Mouse (Mus musculus) heart, embryonic 14.5 days (tissue): ENCODE results near the gene L3mbtl3. TPM values are rescaled to one million over a fixed set of nuclear protein-coding genes. Genes with fewer than 3 reads are reported as not detected.

Experiments used
- ATAC-seq: fragments of 200-750 bp; cut with Nextera tagmentation; 2 replicates; pipeline ENCODE4 v1.8.0; 2017; ENCODE audit warnings: low read depth, moderate TSS enrichment; ENCODE audit not compliant: insufficient number of reproducible peaks, insufficient read depth, low FRiP score
- H3K27ac ChIP-seq, 2 experiments: fragments of 200-500 bp in 1 of 2; fragments of 300-500 bp in 1 of 2; sonication (generic) in 1 of 2; replicated peaks in 1 of 2; 2 replicates each; pipeline ENCODE4 v1.5.1; 2012 to 2014; ENCODE audit warnings: low read depth in 2 of 2, low read length in 2 of 2, control low read depth in 1 of 2, mild to moderate bottlenecking in 1 of 2, mixed read lengths in 1 of 2; ENCODE audit not compliant: control insufficient read depth in 1 of 2, insufficient read depth in 1 of 2
- H3K27me3 ChIP-seq: fragments of 300-500 bp; sonication (generic); 2 replicates; pipeline ENCODE4 v1.6.1; 2014; ENCODE audit warnings: mild to moderate bottlenecking, low read length, control low read depth; ENCODE audit not compliant: control insufficient read depth, insufficient read depth
- H3K36me3 ChIP-seq: fragments of 300-500 bp; sonication (generic); 2 replicates; pipeline ENCODE4 v1.6.1; 2014; ENCODE audit warnings: mild to moderate bottlenecking, control low read depth, low read length, mixed read lengths; ENCODE audit not compliant: control insufficient read depth, insufficient read depth
- H3K4me1 ChIP-seq, 2 experiments: fragments of 200-500 bp in 1 of 2; fragments of 300-500 bp in 1 of 2; sonication (generic) in 1 of 2; 2 replicates each; pipeline ENCODE4 v1.6.1; 2012 to 2014; ENCODE audit warnings: low read length in 2 of 2, control low read depth in 1 of 2, mixed read lengths in 1 of 2; ENCODE audit not compliant: control insufficient read depth in 2 of 2, insufficient read depth in 2 of 2
- H3K4me2 ChIP-seq: fragments of 300-500 bp; sonication (generic); 2 replicates; pipeline ENCODE4 v1.6.1; 2014; ENCODE audit warnings: mild to moderate bottlenecking, low read length
- H3K4me3 ChIP-seq, 2 experiments: fragments of 200-500 bp in 1 of 2; fragments of 300-500 bp in 1 of 2; sonication (generic) in 1 of 2; 2 replicates each; pipeline ENCODE4 v1.5.1; 2012 to 2014; ENCODE audit warnings: low read length in 2 of 2, mild to moderate bottlenecking in 2 of 2, control low read depth in 1 of 2, low read depth in 1 of 2, moderate library complexity in 1 of 2; ENCODE audit not compliant: control insufficient read depth in 1 of 2, insufficient read depth in 1 of 2
- H3K9ac ChIP-seq: fragments of 300-500 bp; sonication (generic); 2 replicates; pipeline ENCODE4 v1.6.1; 2014; ENCODE audit warnings: mild to moderate bottlenecking, low read length
- H3K9me3 ChIP-seq: fragments of 300-500 bp; sonication (generic); 2 replicates; pipeline ENCODE4 v1.6.1; 2016; ENCODE audit warnings: low read length, control low read depth; ENCODE audit not compliant: control insufficient read depth
- WGBS: fragments of 180-500 bp; shearing (Covaris S2); extraction: QIAGEN DNeasy Blood & Tissue Kit; methylation state at CpG from one replicate; pipeline ENCODE4 v1.1.7; 2014; 5-methylcytosine and 5-hydroxymethylcytosine counted together
- polyA plus RNA-seq: library from polyadenylated mRNA; unstranded; fragments of >200 nt; fragmentation: Nextera tagmentation; extraction: Ambion mirVana; gene quantifications from 2 replicates; pipeline ENCODE4 v1.2.1, GENCODE M21; 2014

The L3mbtl3 gene
- 9.6 and 11.6 TPM in 2 replicates for polyA plus RNA-seq

DNA sequence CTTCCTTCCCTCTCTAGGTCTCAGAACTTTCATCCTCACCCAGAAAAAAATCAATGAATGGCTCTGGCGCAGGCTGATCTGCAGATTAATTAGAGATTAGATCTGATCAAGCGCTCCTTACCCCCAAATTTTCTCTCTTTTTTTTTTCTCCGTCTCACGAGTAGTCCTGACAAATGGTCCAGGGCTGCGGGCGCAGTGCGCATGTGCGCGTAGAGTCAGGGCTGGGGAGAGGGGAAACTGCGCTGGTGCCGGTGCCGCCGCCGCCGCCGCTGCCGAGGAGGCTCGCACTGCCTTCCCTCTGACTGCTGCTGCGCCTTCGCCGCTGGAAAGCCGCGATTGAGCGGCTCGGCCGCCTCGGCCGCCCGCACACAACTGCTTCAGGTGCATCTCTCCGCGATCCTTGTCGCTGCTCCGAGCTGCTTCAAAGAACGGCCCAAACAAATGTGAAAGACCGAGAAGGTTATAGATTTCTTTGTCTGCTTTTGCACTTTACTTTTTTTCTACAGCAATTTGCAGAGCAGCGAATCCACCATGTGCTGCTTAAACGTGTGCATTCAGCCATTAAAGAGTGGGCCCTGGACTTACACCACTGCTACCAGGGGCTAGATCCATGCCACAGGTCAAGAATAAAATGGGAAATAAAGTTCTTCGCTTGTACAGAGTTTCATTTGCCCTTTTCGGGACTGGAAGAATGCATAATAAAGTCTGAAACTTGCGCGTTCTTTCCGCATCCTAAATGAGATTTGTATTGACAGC is at the start of gene L3mbtl3:
L3mbtl3 (minus strand) TSS at position 182 of the 756 bp plus-strand sequence.
- 3% methylated on average over 42 of the region's 42 CpGs for WGBS
- peak; percentile 77 for ATAC-seq

DNA sequence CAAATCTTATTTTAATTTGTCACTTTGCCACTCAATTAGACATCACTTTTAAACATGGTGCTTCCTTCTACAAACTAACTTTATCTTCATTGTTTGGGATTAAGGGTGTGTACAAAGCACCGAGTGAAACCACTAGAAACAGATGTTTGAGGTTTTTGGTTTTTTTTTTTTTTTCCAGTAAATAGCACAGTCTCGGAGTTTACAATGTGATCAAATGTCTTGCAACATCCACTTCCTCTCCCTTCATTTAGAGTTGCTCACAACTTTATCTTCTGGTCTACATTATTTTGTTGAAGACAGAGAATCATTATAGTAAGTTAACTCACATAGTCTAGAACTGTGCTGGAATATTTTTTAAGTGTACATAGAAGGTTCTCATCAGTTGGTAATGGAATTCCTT is 45.4 kb upstream of the L3mbtl3 start:
- Histone ChIP-seq H3K27ac (no peak overlapping the region), H3K4me3 (no peak overlapping the region), H3K9me3 (no peaks in the 10 kb centered on the region), H3K27me3 (no peaks in the 10 kb centered on the region), H3K36me3 (no peaks in the 10 kb centered on the region), H3K9ac (no peak overlapping the region), H3K4me1 (no peaks in the 10 kb centered on the region; a peak in 1 of 4 replicates), H3K4me2 (no peak overlapping the region)
- WGBS = 74% methylated on average over 2 of the region's 2 CpGs
- no peak for ATAC-seq

More for the DNA sequence above, at the start of gene L3mbtl3:
- Histone ChIP-seq H3K27ac (peak within 1 kb of the TSS; percentile 87 to 89), H3K9ac (peak within 1 kb of the TSS; percentile 90), H3K4me1 (peaks cover 0 to 7% of the 10 kb centered on the region in 2 experiments; a peak in 2 of 4 replicates), H3K27me3 (no peaks in the 10 kb centered on the region), H3K4me2 (peak within 1 kb of the TSS; percentile 83), H3K4me3 (peak within 1 kb of the TSS; percentile 59 to 91), H3K36me3 (no peaks in the 10 kb centered on the region), H3K9me3 (no peaks in the 10 kb centered on the region)

DNA sequence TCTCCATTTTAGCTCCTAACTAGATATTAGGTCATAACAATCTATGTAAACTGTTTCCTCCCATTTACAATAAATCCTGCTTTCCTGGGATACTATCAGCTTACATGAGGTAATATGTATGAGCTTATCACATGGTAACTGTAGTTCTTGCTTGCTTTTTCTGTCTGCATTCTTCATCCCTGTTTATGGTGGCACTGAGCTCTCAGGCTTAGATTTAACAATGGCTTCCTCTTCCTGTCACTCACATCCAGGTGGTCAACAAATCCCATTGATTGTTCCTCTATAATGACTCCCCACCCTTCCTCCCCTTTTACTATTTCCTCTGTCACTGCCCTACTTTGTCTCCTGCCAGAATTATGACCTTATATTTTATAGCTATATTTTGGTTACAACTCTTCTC is 12.9 kb upstream of the L3mbtl3 start:
- Histone ChIP-seq H3K4me2 (no peak overlapping the region), H3K9me3 (no peaks in the 10 kb centered on the region), H3K27me3 (no peaks in the 10 kb centered on the region), H3K4me1 (no peaks in the 10 kb centered on the region), H3K27ac (no peak overlapping the region), H3K36me3 (no peaks in the 10 kb centered on the region), H3K9ac (no peak overlapping the region), H3K4me3 (no peak overlapping the region)
- ATAC-seq = no peak

DNA sequence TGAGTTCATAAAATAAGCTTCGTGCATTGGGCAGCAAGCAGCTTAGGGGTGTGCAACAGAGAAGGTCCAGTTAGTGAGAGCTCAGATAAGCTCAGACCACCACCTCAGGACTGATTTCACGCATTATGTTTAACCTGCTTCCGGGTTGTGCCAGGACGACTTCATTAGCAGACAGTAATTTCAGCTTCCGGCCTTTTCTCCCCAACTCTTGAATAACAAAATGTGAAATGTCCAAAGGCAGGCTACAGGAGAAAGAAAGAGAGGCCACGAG is 1.5 kb upstream of the L3mbtl3 start:
- peaks cover 0 to 7% of the 10 kb centered on the region in 2 experiments; a peak in 2 of 4 replicates for H3K4me1 ChIP-seq
- no peak overlapping the region for H3K27ac ChIP-seq
- ATAC-seq = no peak
- no peak overlapping the region for H3K9ac ChIP-seq
- no peak overlapping the region for H3K4me2 ChIP-seq
- no peak overlapping the region for H3K4me3 ChIP-seq
- WGBS = 83% methylated on average over 6 of the region's 6 CpGs
- no peaks in the 10 kb centered on the region for H3K27me3 ChIP-seq
- no peaks in the 10 kb centered on the region for H3K9me3 ChIP-seq
- H3K36me3 ChIP-seq = no peaks in the 10 kb centered on the region

DNA sequence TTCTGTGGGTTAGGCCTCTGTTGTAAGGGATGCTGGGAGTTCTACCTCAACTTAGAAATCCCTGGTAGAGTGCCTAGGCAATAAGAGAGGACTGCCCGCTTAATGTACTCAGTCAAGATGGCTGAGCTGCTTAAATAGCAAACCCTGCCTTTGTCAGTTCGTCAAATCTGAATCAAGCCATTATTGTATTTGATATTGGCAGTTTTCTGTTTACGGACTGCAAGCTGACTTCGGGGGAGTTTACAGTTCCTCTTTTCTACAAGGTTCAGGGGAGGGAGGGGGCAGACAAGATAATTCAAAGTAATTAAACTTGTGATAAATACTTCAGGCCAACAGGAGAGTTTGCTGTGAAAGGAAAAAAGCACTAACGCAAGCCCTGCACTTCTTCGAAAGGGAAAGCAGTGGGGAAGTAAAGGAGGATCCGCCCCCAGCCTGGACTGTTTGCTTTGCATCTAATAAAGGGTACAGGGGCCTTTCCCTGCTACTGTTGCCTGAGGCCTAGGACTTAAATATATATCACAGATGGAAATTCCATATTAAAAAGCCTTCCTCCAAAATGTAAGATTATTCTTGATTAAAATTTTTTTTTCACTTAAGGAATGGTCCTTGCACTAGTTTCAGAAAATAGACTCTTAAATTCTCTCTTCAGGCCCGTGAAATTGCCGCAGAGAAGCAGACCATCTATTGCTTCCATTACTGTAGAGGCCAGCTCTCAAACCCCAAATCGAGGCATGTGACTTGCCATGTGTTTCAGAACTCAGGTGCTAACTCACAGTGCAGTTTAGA is 968 bp upstream of the L3mbtl3 start:
- Histone ChIP-seq H3K27me3 (no peaks in the 10 kb centered on the region), H3K4me1 (peaks cover 0 to 7% of the 10 kb centered on the region in 2 experiments; a peak in 2 of 4 replicates), H3K9ac (peak overlapping the region; percentile 90), H3K4me2 (peak overlapping the region; percentile 83), H3K9me3 (no peaks in the 10 kb centered on the region), H3K27ac (peak overlapping the region in 1 of 2 experiments; percentile 89; a peak in 2 of 4 replicates), H3K36me3 (no peaks in the 10 kb centered on the region), H3K4me3 (peak overlapping the region; percentile 59 to 91; a peak in 3 of 4 replicates)
- 44% methylated on average over 10 of the region's 10 CpGs for WGBS
- ATAC-seq = no peak

DNA sequence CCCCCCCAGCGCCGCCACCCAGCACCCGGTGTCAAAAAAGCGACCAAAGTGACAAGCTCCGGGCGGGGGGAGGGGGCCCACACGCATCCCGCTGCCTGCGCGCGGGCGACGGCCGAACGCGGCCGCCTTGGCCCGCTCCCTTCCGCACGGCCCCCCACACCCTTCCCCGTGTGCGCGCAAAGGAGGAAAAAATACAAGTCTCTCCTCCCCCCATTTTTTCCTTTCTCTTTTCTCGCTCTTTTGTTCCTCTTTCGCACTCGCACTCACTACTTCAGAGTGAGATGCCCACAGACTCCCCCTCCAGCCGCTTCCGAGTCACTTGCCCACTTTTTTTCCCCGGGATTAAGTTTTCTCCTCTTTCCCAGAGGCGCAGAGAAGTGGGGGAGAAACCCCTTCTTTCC is 420 bp downstream of the L3mbtl3 start:
- no peaks in the 10 kb centered on the region for H3K27me3 ChIP-seq
- WGBS = under 1% methylated on average over 12 of the region's 30 CpGs
- H3K4me3 ChIP-seq = peak overlapping the region; percentile 59 to 91
- H3K9me3 ChIP-seq = no peaks in the 10 kb centered on the region
- peak; percentile 23; the same call in 1 of the 2 replicates for ATAC-seq
- H3K4me2 ChIP-seq = peak overlapping the region; percentile 83
- peaks cover 0 to 7% of the 10 kb centered on the region in 2 experiments; a peak in 2 of 4 replicates for H3K4me1 ChIP-seq
- H3K27ac ChIP-seq = peak overlapping the region; percentile 64 to 89
- no peaks in the 10 kb centered on the region for H3K36me3 ChIP-seq
- peak overlapping the region; percentile 90 for H3K9ac ChIP-seq

DNA sequence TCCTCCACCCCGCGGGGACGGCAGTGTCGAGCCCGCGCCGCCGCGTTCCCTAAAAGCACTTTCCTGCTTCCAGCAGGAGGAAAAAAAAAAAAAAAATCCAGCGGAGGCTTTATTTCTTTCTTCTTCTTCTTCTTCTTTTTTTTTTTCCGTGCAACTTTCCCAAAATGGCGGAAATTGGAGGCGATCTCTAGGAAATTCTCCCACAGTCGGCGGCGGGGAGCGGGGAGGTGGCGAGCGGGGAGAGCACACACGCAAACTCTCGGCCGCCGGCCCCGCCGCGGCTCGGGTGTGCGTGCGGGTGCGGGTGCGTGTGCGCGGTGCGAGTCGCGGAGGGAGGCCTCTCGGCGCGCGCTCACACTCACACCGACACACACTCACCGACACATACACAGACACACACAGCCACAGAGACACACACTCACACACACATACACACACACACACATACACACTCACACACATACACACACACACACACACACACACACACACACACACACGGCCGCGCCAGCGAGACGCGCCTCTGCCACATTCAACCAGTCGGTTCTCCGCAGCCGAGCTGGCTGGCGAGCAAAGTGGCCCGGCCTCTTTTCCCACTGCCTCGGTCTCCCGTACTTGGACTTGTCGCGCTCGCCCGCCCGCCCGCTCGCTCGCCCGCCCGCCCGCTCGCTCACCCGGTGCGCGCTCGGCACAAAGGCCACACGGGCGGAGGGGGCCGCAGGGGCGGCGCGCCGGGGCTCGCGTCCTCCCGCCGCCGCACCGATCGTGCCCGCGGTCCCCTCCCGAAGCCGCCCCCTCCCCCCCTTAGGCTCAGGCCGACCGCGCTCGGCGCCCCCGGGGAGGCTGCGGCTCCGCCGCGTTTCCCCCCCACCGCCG is 1.1 kb downstream of the L3mbtl3 start:
- no peaks in the 10 kb centered on the region for H3K36me3 ChIP-seq
- peak overlapping the region; percentile 83 for H3K4me2 ChIP-seq
- peak overlapping the region; percentile 90 for H3K9ac ChIP-seq
- no peaks in the 10 kb centered on the region for H3K9me3 ChIP-seq
- peaks cover 0 to 7% of the 10 kb centered on the region in 2 experiments; a peak in 2 of 4 replicates for H3K4me1 ChIP-seq
- peak overlapping the region; percentile 59 to 91 for H3K4me3 ChIP-seq
- H3K27me3 ChIP-seq = no peaks in the 10 kb centered on the region
- H3K27ac ChIP-seq = peak overlapping the region; percentile 87 to 89
- ATAC-seq = peak; percentile 46
- WGBS = 0% methylated on average over 73 of the region's 101 CpGs
